Mouse (Mus musculus): ENCODE data around the gene Fam214a.
"Not testable (repeated sequence)": the region's sequence is repeated elsewhere in the genome, so short reads cannot be mapped to it uniquely, and the experiment has no call there.

The Fam214a gene

DNA sequence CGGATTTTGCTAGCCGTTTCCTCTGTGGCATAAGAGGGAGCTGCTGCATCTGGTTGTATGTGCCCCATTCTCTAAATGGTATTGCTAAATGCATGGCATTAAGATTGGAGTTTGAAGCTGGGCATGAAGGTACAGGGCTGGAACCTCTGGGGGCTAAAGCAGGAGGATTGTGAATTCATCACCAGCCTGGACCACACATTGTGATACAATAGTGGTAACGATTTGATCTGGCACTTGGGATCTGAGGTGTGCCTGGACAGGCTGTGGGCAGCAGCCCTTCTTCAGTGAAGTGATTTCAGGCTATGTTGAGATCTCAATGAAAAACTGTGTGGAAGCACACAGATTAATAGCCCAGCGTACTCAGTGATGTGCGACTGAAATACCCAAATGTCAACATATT lies 26.7 kb downstream of the Fam214a start:
- DNase-seq (ENCODE audit: low spot score in 2 of 2) = no peak

GRCm38 (mm10) chr9:74979866-74980265 lies 27.2 kb downstream of the Fam214a start:
- DNase-seq (ENCODE audit: low spot score in 2 of 2) = no peak

- DNase-seq (ENCODE audit: low spot score in 2 of 2) = no peak
These were observed 29.0 kb downstream of the Fam214a start for GRCm38 (mm10) chr9:74981663-74982111.

- no peak for DNase-seq (ENCODE audit: low spot score in 2 of 2)
These were observed 29.5 kb downstream of the Fam214a start for GRCm38 (mm10) chr9:74982193-74982592.

- DNase-seq (ENCODE audit: low spot score in 2 of 2) = not testable (repeated sequence)
These were observed 30.0 kb downstream of the Fam214a start for GRCm38 (mm10) chr9:74982722-74983121.

DNA sequence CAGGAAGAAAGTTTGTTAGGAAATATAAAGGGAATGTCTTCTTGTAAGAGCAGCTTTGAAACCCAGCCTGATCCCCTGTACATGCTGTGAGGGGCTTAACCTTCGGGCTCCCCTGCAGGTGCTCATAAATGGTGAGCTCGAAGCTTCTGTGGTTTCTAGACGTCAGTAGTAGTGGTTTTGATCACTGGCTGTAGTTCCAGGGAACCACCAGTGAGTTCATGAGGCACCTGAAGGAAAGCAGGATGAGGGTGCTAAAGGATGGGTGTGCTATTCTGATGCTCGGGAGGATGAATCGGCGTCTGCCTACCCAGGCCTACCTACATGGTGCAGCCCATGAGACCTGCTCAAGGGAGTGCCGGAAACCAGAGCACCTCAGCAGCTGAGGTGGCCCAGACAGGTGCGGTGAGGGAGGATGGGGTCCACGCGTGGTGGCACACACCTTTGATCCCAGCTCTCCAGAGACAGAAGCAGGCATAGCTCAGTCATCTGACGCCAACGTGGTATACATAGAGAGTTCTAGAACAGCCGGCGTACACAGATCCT lies 32.6 kb downstream of the Fam214a start:
- DNase-seq (ENCODE audit: low spot score in 2 of 2) = no peak

- no peak for DNase-seq (ENCODE audit: low spot score in 2 of 2)
These were observed 33.1 kb downstream of the Fam214a start for GRCm38 (mm10) chr9:74985770-74986169.

- no peak for DNase-seq (ENCODE audit: low spot score in 2 of 2)
These were observed 36.3 kb downstream of the Fam214a start for GRCm38 (mm10) chr9:74988893-74989460.

DNA sequence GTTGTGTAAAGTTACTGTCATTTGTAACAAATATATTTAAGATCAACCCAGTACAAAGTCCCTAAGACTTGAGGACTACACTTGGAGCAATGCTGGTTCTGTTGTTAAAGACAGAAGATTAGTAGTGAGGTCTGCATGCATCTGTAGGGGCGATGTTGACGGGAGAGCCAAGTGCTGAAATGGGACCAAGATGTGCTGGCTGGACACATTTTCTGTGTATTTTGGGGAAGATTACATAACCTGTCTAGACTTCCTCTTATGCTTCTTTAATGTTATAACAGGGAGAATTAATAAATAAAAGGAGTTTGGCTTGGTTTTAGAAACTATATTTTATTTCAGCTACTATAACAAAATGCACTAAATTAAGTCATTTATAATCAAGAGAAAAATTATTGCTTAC lies 37.3 kb downstream of the Fam214a start:
- DNase-seq (ENCODE audit: low spot score in 2 of 2) = no peak

DNA sequence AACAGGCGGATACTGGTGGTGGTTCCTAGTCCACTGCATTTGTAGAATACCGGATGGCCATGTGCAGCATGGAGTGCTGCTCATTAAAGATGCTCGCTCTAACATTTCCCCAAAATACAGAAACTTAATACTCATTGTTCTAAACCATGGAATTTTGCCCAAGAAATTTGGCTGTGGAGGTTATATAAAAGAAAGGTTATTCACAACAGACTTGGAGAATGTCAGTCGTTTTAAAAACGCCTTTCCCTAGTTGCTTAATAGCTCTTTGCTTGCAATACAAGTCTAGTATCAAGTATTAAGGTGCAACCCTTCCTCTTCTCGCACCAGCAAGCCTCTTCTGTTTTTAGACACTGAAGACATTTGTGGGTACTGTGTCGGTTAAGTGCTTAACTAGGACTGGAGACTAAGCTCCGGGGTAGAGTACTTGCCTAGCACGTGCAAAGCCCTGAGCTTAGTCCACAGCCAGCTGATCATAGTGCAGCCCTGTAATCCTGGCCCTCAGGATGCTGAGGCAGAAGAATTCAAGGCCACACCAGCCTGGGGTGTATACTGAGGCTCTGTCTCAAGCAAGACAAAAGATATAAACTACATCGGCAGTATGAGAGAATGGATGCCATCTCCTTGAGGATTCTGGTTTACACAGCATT lies 42.0 kb downstream of the Fam214a start:
- DNase-seq (ENCODE audit: low spot score in 2 of 2) = no peak

DNA sequence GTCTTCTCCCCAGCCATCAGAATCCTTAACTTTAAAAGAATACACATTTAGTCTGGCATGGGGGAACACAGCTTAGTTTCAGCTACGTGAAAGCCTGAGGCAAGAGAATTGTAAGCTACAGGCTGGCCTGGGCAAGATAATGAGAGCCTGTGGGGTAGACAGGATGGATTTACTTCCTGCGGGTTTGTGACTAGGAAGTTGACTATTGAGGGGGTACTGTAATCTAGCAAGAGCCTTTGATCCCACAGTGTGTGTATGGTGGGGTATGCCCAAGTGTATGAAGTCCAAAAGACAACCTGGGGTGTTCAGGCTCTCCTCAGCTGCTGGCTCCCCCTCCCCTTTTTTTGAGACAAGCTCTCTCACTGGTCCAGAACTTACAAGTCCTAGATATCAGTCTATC lies 43.7 kb downstream of the Fam214a start:
- no peak for DNase-seq (ENCODE audit: low spot score in 2 of 2)

- no peak for DNase-seq (ENCODE audit: low spot score in 2 of 2)
These were observed 45.3 kb downstream of the Fam214a start for GRCm38 (mm10) chr9:74997976-74998375.

DNA sequence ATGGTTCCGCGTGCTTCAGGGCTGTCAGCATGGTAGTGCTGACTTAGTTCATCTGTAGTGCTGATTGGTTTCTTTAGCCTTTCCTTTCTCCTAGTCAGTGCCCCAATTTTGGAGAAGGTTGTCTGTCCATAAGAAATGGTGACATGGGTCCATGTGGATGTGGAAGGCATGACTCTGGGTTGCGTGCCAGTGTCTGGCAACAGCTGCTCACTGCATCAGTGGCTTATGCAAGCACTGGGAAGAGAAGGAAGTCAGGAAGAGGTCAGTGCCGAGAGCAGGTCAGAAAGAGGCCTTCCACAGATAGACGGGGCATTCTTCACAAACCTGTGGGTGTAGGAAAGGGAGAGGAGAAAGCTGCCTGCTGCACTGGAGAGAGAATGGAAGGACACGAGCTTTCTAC lies 48.3 kb downstream of the Fam214a start:
- no peak for DNase-seq (ENCODE audit: low spot score in 2 of 2)

GRCm38 (mm10) chr9:75001611-75002204 lies 49.0 kb downstream of the Fam214a start:
- DNase-seq (ENCODE audit: low spot score in 2 of 2) = no peak

GRCm38 (mm10) chr9:75002262-75002661 lies 49.6 kb downstream of the Fam214a start:
- DNase-seq (ENCODE audit: low spot score in 2 of 2) = no peak

GRCm38 (mm10) chr9:75004203-75004602 lies 51.5 kb downstream of the Fam214a start:
- no peak for DNase-seq (ENCODE audit: low spot score in 2 of 2)

- DNase-seq (ENCODE audit: low spot score in 2 of 2) = no peak
These were observed 63.9 kb downstream of the Fam214a start for GRCm38 (mm10) chr9:75016591-75016990.

GRCm38 (mm10) chr9:75019181-75019580 lies 66.5 kb downstream of the Fam214a start:
- DNase-seq (ENCODE audit: low spot score in 2 of 2) = no peak

GRCm38 (mm10) chr9:75019592-75019991 lies 66.9 kb downstream of the Fam214a start:
- no peak for DNase-seq (ENCODE audit: low spot score in 2 of 2)

- no peak for DNase-seq (ENCODE audit: low spot score in 2 of 2)
These were observed 67.9 kb downstream of the Fam214a start for GRCm38 (mm10) chr9:75020561-75020960.

DNA sequence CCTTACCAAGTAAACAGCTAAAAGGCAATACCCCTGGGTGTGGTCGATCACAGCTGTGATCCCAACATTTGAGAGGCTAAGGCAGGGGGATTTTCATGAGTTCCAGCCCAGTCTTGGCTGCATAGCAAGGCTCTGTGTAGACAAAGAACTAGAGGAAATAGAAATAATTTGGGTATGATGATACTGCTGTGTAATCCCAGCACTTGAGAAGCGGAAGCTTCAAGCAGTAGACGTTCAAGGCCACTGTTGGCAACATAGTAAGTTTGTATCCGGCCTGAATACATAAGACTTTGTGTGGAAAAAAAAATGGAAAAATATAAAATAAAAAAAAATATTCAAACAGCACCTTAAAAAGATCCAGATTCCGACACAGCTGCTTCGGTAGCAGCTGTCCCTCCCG lies 69.9 kb downstream of the Fam214a start:
- no peak for DNase-seq (ENCODE audit: low spot score in 2 of 2)

DNA sequence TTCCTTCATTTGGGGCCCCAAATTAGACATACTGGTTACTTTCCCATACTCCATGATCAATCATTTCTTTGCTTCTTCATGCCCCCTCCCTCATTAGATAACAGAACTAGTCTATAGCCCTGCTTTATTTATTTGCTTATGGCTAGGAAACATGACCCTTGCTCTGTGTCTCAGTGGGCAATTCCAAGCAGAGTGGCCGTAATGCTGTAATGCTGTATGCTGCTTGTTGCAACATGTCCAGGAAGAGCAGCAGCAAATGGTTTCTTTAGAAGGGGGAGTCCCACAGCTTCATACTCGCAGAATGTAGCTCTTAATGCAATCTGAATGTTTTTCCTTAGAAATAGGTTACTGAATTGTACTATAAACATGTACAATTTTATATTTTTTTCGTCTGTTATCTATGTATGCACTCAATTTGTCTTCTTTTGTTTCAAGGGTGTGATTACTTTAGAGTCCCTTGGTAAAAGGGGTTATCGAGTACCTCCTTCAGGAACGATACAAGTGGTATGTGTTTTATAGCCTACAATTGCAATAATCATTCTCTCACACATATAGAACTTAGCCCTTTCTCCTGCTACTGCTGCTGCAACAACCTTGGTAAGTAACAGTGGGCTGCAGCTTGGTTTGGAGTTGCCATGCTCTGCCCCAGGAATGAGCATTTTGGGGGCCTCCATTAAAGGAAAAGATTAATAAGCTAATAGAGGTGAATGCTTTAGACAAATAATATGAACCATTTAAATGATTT lies 70.6 kb downstream of the Fam214a start:
- no peak for DNase-seq (ENCODE audit: low spot score in 2 of 2)

All from spleen, postnatal 10 days (tissue).